Mouse (Mus musculus): ENCODE measurements around the gene Snrnp200. TPM values are rescaled to one million over a fixed set of nuclear protein-coding genes. Genes with fewer than 3 reads are reported as not detected.
"Not testable (repeated sequence)": the region's sequence is repeated elsewhere in the genome, so short reads cannot be mapped to it uniquely, and the experiment has no call there.

The Snrnp200 gene
- polyA plus RNA-seq (2021): 108 TPM

DNA sequence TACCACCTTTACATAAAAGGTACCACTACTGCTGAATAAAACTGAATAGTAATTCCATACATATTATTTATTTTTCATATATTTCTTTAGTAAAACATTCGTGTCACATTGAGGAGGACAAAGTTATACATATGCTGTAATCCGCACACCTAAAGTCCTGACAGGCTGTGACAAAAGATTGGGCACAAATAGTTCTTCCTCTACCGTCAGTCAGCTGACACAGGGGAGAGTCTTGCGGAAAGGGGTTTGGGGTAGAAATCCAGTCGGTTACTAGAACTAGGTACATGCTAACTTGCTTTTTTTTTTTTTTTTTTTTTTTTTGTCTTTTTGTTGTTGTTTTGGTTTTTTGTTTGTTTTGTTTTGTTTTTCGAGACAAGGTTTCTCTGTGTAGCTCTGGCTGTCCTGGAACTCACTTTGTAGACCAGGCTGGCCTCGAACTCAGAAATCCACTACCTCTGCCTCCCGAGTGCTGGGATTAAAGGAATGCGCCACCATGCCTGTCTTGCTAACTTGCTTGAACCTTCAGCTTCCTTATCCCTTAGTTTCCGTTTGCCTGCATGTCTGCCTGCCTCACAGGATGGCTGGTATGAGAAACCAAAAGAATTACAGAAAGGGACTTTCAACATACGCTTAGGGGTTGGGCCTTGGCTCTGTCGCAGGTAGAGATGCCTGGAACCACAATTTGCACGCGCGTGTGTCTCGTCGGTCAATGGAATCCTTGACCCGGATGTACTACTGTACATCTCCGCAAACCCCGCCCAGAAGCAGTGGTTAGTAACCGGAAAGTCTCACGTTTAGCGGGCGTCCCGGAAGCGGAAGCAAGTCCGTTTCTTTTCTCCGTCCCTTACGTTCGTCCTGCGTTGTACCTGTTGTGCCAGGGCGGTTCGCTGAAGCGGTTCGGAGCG is at the start of gene Snrnp200, which contains the start of gene 1810024B03Rik:
TSS of gene Snrnp200 (plus strand) at position 840 of the 905 bp plus-strand sequence.
TSS of gene 1810024B03Rik (minus strand) at position 734 of the 905 bp plus-strand sequence.
- ChIA-PET POLR2A (no interaction called here), CTCF (no interaction called here)
- DNase-seq (ENCODE audit: low read depth, low spot score): peak; percentile 84
- peak; percentile 82 for ATAC-seq
- H3K27me3 ChIP-seq: no peaks in the 10 kb centered on the region
- in situ Hi-C loops (cut with MboI; ENCODE audit: low pct_unique_long_range_greater_than_20kb): loop anchor here (10.0 kb wide), 1 partner anchor 183 kb away; no protein-coding TSS in a partner anchor
- TF ChIP-seq CTCF (IDR thresholded peaks at IDR 0.05): no peak

DNA sequence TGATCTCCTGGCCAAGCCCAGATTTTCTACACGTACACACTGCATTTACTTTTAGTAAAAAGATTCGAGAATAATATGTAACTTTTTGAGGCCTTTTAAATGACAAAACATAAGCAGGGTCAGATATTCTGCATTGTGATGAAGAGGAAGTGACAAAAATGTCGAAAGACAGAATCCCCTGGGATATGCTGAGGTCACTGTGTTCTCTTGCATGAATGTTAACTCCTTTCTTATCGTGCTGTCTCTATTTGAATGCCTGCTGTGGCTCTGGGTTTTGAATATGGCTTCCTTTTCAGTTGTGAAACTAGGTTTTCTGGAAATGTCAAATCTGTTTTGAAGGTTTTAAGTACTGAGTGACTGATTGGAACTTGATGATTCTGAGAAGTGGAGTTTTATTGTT is 42.5 kb upstream of the Snrnp200 start:
- peaks cover 27% of the 10 kb centered on the region for H3K27me3 ChIP-seq
- ATAC-seq (no peak), DNase-seq (ENCODE audit: low read depth, low spot score) (no peak)
- no peak for TF ChIP-seq CTCF (IDR thresholded peaks at IDR 0.05)
- in situ Hi-C loops (cut with MboI; ENCODE audit: low pct_unique_long_range_greater_than_20kb): no loop called here
- ChIA-PET POLR2A (no interaction called here), CTCF (interaction anchor here (1.0 kb wide), 1 partner anchor 12 kb away, joined by 5 read pairs; no protein-coding TSS in a partner anchor)

DNA sequence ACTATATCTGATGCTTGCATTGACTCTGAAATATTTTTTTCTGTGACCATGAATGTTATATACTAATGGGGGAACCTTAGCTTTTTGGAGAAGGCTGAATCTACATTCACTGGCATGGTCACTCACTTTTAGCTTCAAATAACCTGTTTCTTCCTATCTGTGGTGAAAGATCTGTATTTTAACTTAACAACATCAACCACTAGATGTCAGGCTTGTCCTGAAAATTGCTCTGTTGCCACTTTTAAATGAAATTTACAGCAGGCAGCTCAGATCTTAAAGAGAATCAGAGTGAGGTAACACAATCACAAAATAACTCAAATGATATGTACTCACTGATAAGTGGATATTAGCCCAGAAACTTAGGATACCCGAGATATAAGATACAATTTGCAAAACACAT is 41.9 kb upstream of the Snrnp200 start:
- in situ Hi-C loops (cut with MboI; ENCODE audit: low pct_unique_long_range_greater_than_20kb); POLR2A ChIA-PET; DNase-seq (ENCODE audit: low read depth, low spot score): not testable (repeated sequence)
- CTCF ChIA-PET: interaction anchor here (1.0 kb wide), 1 partner anchor 13 kb away, joined by 5 read pairs; no protein-coding TSS in a partner anchor
- H3K27me3 ChIP-seq: peaks cover 26% of the 10 kb centered on the region
- TF ChIP-seq CTCF (IDR thresholded peaks at IDR 0.05): peak; percentile 50
- peak; percentile 51 for ATAC-seq

DNA sequence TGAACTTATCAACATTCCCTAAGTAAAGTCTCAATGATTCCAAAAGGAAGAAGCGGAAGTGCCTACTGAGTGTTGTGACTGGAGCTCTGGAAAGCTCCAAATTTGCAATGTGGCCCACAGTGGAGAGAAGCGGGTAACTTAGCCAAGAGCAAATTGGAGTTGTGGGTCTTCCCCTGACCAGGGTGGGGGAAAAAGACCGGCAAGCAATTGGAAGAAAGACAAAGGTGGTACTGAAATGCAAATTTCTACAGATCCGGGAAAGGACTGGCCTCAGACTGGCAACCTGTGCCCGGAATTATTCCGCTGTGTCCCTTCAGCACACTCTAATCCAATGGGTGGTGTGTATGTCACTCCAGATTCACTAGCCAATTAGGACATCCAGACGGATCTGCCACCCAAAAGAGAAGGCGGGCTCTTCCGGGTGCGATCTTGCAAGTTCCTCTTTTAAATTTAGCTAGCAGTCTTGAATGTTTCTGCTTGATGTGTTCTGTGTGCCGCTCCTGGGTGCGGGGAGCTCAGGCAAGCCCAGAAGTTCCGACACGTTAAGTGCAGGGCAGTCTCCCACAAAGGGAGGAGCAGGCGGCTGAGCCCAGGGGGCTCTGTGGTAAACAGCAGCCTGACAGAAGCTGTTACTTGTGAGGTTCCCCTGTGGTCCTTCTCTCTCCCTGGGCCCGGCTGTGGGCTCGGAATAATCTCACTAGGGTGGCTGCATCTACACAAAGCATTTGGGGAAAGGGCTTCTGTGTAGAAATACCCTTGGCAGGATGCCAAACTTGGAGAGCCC is 25.4 kb upstream of the Snrnp200 start:
- ATAC-seq (peak; percentile 78), DNase-seq (ENCODE audit: low read depth, low spot score) (no peak)
- CTCF ChIA-PET: no interaction called here
- TF ChIP-seq CTCF (IDR thresholded peaks at IDR 0.05): no peak
- peaks cover 21% of the 10 kb centered on the region for H3K27me3 ChIP-seq
- in situ Hi-C loops (cut with MboI; ENCODE audit: low pct_unique_long_range_greater_than_20kb): no loop called here
- POLR2A ChIA-PET: interaction anchor here (0.6 kb wide), 1 partner anchor 18 kb away, joined by 3 read pairs; no protein-coding TSS in a partner anchor

DNA sequence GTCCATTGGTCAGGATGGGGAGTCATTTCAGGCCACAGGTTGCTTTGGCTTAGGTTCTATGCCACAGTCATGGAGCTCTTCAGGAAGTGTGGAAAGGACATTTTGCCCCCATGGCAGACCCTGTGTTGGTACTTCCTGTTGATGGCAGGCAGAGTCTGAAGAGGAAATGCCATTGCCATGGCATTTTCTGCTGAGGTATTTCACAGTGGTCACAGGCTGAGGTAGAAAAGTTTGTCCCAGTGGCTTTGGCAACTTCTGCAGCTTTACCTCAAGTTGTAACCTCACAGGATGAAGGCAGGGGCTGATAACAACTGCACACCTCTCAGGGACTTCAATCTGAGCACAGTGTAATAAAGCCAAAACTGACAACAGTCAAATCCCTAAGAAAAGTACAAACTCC is 18.6 kb upstream of the Snrnp200 start:
- ATAC-seq (no peak), DNase-seq (ENCODE audit: low read depth, low spot score) (no peak)
- no peak for TF ChIP-seq CTCF (IDR thresholded peaks at IDR 0.05)
- peaks cover 59% of the 10 kb centered on the region for H3K27me3 ChIP-seq
- ChIA-PET POLR2A (no interaction called here), CTCF (no interaction called here)
- in situ Hi-C loops (cut with MboI; ENCODE audit: low pct_unique_long_range_greater_than_20kb): no loop called here

DNA sequence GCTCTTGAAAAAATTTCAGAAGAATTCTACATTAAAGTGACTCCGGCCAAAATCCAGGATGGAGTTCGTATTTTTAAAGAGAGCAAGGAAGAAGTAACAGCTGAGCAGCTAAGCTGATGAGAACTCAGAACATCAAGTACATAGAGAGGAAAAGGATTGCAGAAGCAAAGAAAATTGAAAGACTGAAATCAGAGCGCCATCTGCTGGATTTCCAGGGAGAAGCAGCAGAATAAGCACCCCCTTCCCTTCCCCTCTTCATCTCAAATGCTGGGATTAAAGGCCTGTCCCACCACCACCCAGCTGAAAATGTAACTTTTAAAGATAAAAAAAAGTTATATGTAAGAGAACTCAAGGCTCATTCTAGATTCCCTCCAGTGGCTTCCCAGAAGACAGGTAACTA is 3.3 kb upstream of the Snrnp200 start:
- ATAC-seq (no peak), DNase-seq (ENCODE audit: low read depth, low spot score) (no peak)
- CTCF ChIA-PET: interaction anchor here (0.7 to 1.4 kb wide), 3 partner anchors 11 to 110 kb away, joined by 3 to 4 read pairs (median 3); no protein-coding TSS in a partner anchor
- TF ChIP-seq CTCF (IDR thresholded peaks at IDR 0.05): peak; percentile 71
- POLR2A ChIA-PET: no interaction called here
- no peaks in the 10 kb centered on the region for H3K27me3 ChIP-seq
- in situ Hi-C loops (cut with MboI; ENCODE audit: low pct_unique_long_range_greater_than_20kb): loop anchor here (5.0 to 10.0 kb wide), 2 partner anchors 43 to 180 kb away; no protein-coding TSS in a partner anchor

DNA sequence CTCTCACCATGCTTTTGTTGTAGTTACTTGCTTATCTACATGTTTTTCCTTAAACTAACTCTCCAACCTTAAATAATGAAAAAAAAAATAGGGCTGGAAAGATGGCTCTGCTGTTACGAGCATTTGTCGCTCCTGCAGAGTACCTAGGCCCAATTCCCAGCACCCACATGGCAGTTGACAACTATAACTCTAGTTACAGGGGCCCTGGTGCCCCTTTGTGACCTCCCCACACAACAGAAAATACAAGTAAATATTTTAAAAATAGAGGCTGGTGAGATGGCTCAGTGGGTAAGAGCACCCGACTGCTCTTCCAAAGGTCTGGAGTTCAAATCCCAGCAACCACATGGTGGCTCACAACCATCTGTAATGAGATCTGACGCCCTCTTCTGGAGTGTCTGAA is 2.2 kb upstream of the Snrnp200 start:
- H3K27me3 ChIP-seq; POLR2A ChIA-PET; ATAC-seq; DNase-seq (ENCODE audit: low read depth, low spot score): not testable (repeated sequence)
- CTCF ChIA-PET: interaction anchor here (1.1 to 1.4 kb wide), 2 partner anchors 12 to 18 kb away, joined by 3 to 4 read pairs; no protein-coding TSS in a partner anchor
- in situ Hi-C loops (cut with MboI; ENCODE audit: low pct_unique_long_range_greater_than_20kb): loop anchor here (10.0 kb wide), 1 partner anchor 181 kb away; no protein-coding TSS in a partner anchor

DNA sequence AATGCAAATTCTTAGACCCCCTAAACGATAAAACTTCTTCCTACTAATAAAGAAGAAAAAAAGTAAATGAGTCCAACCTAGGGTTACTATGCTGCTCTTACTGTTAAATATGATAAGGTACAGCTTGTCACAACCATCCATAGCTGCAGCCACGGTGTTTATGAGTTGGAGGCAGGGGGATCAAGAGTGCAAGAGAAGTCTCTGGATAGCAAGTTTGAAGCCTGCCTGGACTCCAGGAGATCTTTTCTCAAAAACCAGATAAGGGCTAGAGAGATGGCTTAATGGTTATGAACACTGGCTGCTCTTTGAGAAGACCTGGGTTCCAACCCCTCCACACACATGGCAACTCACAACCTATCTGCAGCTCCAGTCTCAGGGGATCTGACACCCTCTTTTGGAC is 1.3 kb upstream of the Snrnp200 start:
- in situ Hi-C loops (cut with MboI; ENCODE audit: low pct_unique_long_range_greater_than_20kb): loop anchor here (10.0 kb wide), 1 partner anchor 182 kb away; no protein-coding TSS in a partner anchor
- TF ChIP-seq CTCF (IDR thresholded peaks at IDR 0.05): no peak
- ATAC-seq (no peak), DNase-seq (ENCODE audit: low read depth, low spot score) (no peak)
- CTCF ChIA-PET: no interaction called here
- H3K27me3 ChIP-seq: no peaks in the 10 kb centered on the region
- POLR2A ChIA-PET: no interaction called here

DNA sequence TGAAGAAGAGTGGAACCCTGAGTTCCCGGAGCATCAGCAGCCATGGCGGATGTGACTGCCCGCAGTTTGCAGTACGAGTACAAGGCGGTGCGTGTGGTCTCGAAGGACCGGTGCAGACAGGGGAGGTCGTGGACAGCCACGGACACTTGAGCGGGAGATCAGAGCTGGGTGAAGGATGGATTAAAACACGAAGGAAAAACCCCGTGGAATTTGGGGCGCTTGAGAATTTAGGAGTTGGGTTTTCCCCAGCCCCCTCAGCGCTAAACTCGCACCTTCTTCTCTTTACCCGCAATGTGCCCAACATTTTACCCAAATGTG is 225 bp downstream of the Snrnp200 start:
- no peak for DNase-seq (ENCODE audit: low read depth, low spot score)
- in situ Hi-C loops (cut with MboI; ENCODE audit: low pct_unique_long_range_greater_than_20kb): loop anchor here (10.0 kb wide), 1 partner anchor 184 kb away; no protein-coding TSS in a partner anchor
- CTCF ChIA-PET: no interaction called here
- ATAC-seq: no peak
- POLR2A ChIA-PET: no interaction called here
- TF ChIP-seq CTCF (IDR thresholded peaks at IDR 0.05): no peak
- H3K27me3 ChIP-seq: no peaks in the 10 kb centered on the region

DNA sequence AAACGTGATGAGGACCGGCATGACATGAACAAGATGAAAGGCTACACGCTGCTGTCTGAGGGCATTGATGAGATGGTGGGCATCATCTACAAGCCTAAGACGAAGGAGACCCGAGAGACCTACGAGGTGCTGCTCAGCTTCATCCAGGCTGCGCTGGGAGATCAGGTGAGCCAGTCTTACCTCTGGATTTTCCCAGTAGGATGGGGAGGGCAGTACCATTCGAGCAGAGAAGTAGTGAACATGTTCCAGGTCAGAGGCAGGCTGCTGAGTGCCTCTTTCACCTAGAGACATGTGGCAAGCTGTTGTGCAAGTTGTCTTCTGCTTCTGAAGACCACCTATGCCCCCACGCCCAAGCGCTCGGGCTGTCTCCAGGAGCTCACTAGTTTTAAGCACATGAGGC is 2.5 kb downstream of the Snrnp200 start:
- no peaks in the 10 kb centered on the region for H3K27me3 ChIP-seq
- in situ Hi-C loops (cut with MboI; ENCODE audit: low pct_unique_long_range_greater_than_20kb): no loop called here
- DNase-seq (ENCODE audit: low read depth, low spot score) (no peak), ATAC-seq (no peak)
- no peak for TF ChIP-seq CTCF (IDR thresholded peaks at IDR 0.05)
- ChIA-PET POLR2A (no interaction called here), CTCF (interaction anchor here (3.0 kb wide), 1 partner anchor 10 kb away, joined by 7 read pairs; no protein-coding TSS in a partner anchor)

Measured in Patski (cell line).